Mouse (Mus musculus): ENCODE results near the gene Asic2. TPM values are rescaled to one million over a fixed set of nuclear protein-coding genes. Genes with fewer than 3 reads are reported as not detected.

Gene Asic2
- polyA plus RNA-seq, 1 experiment from 2014 or later = 16.2 TPM

DNA sequence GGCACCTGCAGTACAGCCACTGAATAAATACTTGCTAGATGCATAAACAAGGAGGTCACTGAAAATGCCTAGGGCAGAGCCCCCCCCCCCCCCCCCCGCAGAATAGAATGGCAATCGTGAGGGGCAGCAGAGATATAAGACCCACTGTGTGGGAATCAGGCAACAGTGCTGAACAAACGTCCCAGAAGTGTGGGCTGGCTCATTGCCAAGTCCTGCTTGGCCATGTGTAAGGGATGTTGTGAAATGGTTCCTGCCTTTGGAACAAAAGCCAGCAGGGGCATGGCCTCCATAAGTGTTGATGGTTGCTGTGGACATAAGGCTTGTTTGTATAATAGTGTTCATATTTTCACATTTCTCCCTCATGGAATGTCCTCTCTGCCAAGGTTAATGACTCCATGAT is 487.1 kb downstream of the Asic2 start:
- no peak overlapping the region for H3K9ac ChIP-seq (ENCODE audit: low read depth, low read length)
- no peak for ATAC-seq
- no peak overlapping the region for H3K4me2 ChIP-seq (ENCODE audit: low read length)
- 20% methylated on average over 2 of the region's 3 CpGs for WGBS
- H3K27me3 ChIP-seq (ENCODE audit: control insufficient read depth, insufficient read depth, low read depth, low read length) = no peaks in the 10 kb centered on the region
- no peak overlapping the region for H3K27ac ChIP-seq (ENCODE audit: low read length)
- H3K9me3 ChIP-seq (replicated peaks; ENCODE audit: control insufficient read depth, low read length, poor library complexity, severe bottlenecking) = 0 out of 2 replicates have a peak, but pooled peaks cover 3% of the 10 kb centered on the region
- no peaks in the 10 kb centered on the region for H3K4me1 ChIP-seq (ENCODE audit: control insufficient read depth, insufficient read depth, low read length)
- no peak overlapping the region for H3K4me3 ChIP-seq (ENCODE audit: low read depth, low read length)
- H3K36me3 ChIP-seq (ENCODE audit: control insufficient read depth, insufficient read depth, low read length) = no peaks in the 10 kb centered on the region

DNA sequence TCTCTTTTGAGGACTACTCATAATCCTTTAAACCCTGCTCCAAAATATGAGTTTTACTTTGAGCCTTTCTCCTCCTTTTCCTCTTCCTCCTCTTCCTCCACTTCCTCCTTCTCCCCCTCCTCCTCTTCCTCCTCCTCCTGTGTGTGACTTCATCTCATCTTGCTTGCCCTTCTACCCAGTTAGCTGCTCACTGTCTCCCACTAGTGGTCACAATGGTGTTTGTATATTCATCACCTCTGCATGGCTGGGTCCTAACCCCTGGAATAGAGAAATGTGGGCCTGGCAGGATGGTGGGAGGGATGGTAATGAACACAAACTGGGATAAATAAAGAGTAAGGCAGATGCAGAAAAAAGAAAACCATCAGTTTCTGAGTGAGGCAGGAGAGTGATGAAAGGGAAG is 492.0 kb downstream of the Asic2 start:
- no peaks in the 10 kb centered on the region for H3K4me1 ChIP-seq (ENCODE audit: control insufficient read depth, insufficient read depth, low read length)
- H3K4me2 ChIP-seq (ENCODE audit: low read length) = no peak overlapping the region
- H3K4me3 ChIP-seq (ENCODE audit: low read depth, low read length) = no peak overlapping the region
- no peak overlapping the region for H3K9ac ChIP-seq (ENCODE audit: low read depth, low read length)
- H3K9me3 ChIP-seq (replicated peaks; ENCODE audit: control insufficient read depth, low read length, poor library complexity, severe bottlenecking) = no peaks in the 10 kb centered on the region
- H3K27ac ChIP-seq (ENCODE audit: low read length) = no peak overlapping the region
- H3K27me3 ChIP-seq (ENCODE audit: control insufficient read depth, insufficient read depth, low read depth, low read length) = no peaks in the 10 kb centered on the region
- ATAC-seq = no peak
- H3K36me3 ChIP-seq (ENCODE audit: control insufficient read depth, insufficient read depth, low read length) = no peaks in the 10 kb centered on the region

- no peak overlapping the region for H3K27ac ChIP-seq (ENCODE audit: low read length)
- no peak overlapping the region for H3K4me3 ChIP-seq (ENCODE audit: low read depth, low read length)
- H3K27me3 ChIP-seq (ENCODE audit: control insufficient read depth, insufficient read depth, low read depth, low read length) = no peaks in the 10 kb centered on the region
- no peak for ATAC-seq
- H3K4me2 ChIP-seq (ENCODE audit: low read length) = no peak overlapping the region
- H3K9me3 ChIP-seq (replicated peaks; ENCODE audit: control insufficient read depth, low read length, poor library complexity, severe bottlenecking) = no peaks in the 10 kb centered on the region
- WGBS = 77% methylated on average over 2 of the region's 2 CpGs
- no peaks in the 10 kb centered on the region for H3K36me3 ChIP-seq (ENCODE audit: control insufficient read depth, insufficient read depth, low read length)
- H3K4me1 ChIP-seq (ENCODE audit: control insufficient read depth, insufficient read depth, low read length) = no peaks in the 10 kb centered on the region
- no peak overlapping the region for H3K9ac ChIP-seq (ENCODE audit: low read depth, low read length)
Observed at GRCm38 (mm10) chr11:81474121-81474520, 494.1 kb downstream of the Asic2 start.

DNA sequence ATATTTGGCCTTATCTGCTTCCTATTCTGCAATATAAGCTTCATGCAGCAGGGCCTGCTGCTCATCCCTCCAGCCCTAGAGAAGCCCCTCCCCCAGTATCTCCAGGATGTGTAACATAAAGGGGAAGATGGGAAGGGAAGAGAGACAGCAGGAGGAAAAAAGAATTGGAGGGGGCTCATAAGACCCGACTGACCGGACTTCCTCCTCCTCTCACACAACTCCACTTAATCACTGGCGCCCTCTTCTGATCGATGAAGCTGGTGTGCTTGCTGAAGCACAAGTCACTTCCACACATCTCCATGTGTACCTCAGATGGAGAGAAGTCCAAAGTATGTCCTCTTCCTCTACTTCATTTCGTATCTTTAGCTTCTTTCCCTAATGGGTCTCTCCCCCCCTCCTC is 506.1 kb downstream of the Asic2 start:
- H3K4me3 ChIP-seq (ENCODE audit: low read depth, low read length) = no peak overlapping the region
- H3K27ac ChIP-seq (ENCODE audit: low read length) = no peak overlapping the region
- H3K9me3 ChIP-seq (replicated peaks; ENCODE audit: control insufficient read depth, low read length, poor library complexity, severe bottlenecking) = no peaks in the 10 kb centered on the region
- no peak overlapping the region for H3K9ac ChIP-seq (ENCODE audit: low read depth, low read length)
- 5% methylated on average over 5 of the region's 5 CpGs for WGBS
- no peaks in the 10 kb centered on the region for H3K36me3 ChIP-seq (ENCODE audit: control insufficient read depth, insufficient read depth, low read length)
- ATAC-seq = no peak
- peaks cover 4% of the 10 kb centered on the region for H3K4me1 ChIP-seq (ENCODE audit: control insufficient read depth, insufficient read depth, low read length)
- no peak overlapping the region for H3K4me2 ChIP-seq (ENCODE audit: low read length)
- H3K27me3 ChIP-seq (ENCODE audit: control insufficient read depth, insufficient read depth, low read depth, low read length) = no peaks in the 10 kb centered on the region

GRCm38 (mm10) chr11:81461748-81462147 is 506.5 kb downstream of the Asic2 start:
- Histone ChIP-seq H3K4me1 (ENCODE audit: control insufficient read depth, insufficient read depth, low read length) (peaks cover 4% of the 10 kb centered on the region), H3K4me2 (ENCODE audit: low read length) (no peak overlapping the region), H3K27ac (ENCODE audit: low read length) (no peak overlapping the region), H3K9me3 (replicated peaks; ENCODE audit: control insufficient read depth, low read length, poor library complexity, severe bottlenecking) (no peaks in the 10 kb centered on the region), H3K4me3 (ENCODE audit: low read depth, low read length) (no peak overlapping the region), H3K36me3 (ENCODE audit: control insufficient read depth, insufficient read depth, low read length) (no peaks in the 10 kb centered on the region), H3K9ac (ENCODE audit: low read depth, low read length) (no peak overlapping the region), H3K27me3 (ENCODE audit: control insufficient read depth, insufficient read depth, low read depth, low read length) (no peaks in the 10 kb centered on the region)
- no peak for ATAC-seq
- WGBS = 10% methylated on average over 4 of the region's 4 CpGs

GRCm38 (mm10) chr11:81454921-81455320 is 513.3 kb downstream of the Asic2 start:
- peaks cover 19% of the 10 kb centered on the region for H3K4me1 ChIP-seq (ENCODE audit: control insufficient read depth, insufficient read depth, low read length)
- 89% methylated on average over 4 of the region's 4 CpGs for WGBS
- no peaks in the 10 kb centered on the region for H3K9me3 ChIP-seq (replicated peaks; ENCODE audit: control insufficient read depth, low read length, poor library complexity, severe bottlenecking)
- H3K4me2 ChIP-seq (ENCODE audit: low read length) = no peak overlapping the region
- no peaks in the 10 kb centered on the region for H3K27me3 ChIP-seq (ENCODE audit: control insufficient read depth, insufficient read depth, low read depth, low read length)
- H3K4me3 ChIP-seq (ENCODE audit: low read depth, low read length) = no peak overlapping the region
- no peak for ATAC-seq
- H3K9ac ChIP-seq (ENCODE audit: low read depth, low read length) = no peak overlapping the region
- 0 out of 2 replicates have a peak overlapping the region, but pooled peaks have one; percentile 60 for H3K27ac ChIP-seq (ENCODE audit: low read length)
- no peaks in the 10 kb centered on the region for H3K36me3 ChIP-seq (ENCODE audit: control insufficient read depth, insufficient read depth, low read length)

DNA sequence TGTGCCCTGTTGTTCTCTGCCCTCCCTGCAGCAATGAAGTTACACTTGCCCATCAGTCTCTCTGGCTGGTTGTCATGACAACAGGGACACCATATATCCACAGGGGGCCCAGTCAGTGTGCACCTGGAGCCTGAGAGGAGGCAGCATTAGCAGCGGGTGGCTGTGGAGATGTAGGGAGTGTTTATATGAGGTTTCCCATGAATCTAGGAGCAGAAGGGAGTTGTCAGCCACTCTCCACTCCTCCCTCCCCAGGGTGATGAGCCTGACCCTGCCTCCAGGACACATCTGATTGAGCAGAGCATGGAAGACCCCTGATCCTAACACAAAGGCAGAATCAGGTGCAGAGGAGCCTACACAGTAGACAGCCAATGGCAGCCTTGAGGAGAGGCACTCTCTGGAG is 514.1 kb downstream of the Asic2 start:
- Histone ChIP-seq H3K9me3 (replicated peaks; ENCODE audit: control insufficient read depth, low read length, poor library complexity, severe bottlenecking) (no peaks in the 10 kb centered on the region), H3K27me3 (ENCODE audit: control insufficient read depth, insufficient read depth, low read depth, low read length) (no peaks in the 10 kb centered on the region), H3K27ac (ENCODE audit: low read length) (peak overlapping the region; percentile 60), H3K4me2 (ENCODE audit: low read length) (no peak overlapping the region), H3K4me3 (ENCODE audit: low read depth, low read length) (no peak overlapping the region), H3K4me1 (ENCODE audit: control insufficient read depth, insufficient read depth, low read length) (peaks cover 19% of the 10 kb centered on the region), H3K9ac (ENCODE audit: low read depth, low read length) (peak overlapping the region; percentile 18; the same call in 1 of the 2 replicates), H3K36me3 (ENCODE audit: control insufficient read depth, insufficient read depth, low read length) (no peaks in the 10 kb centered on the region)
- WGBS = 6% methylated on average over 1 of the region's 1 CpGs
- ATAC-seq = peak; percentile 72

- 46% methylated on average over 3 of the region's 3 CpGs for WGBS
- H3K27me3 ChIP-seq (ENCODE audit: control insufficient read depth, insufficient read depth, low read depth, low read length) = no peaks in the 10 kb centered on the region; the same call in 1 of the 2 replicates
- ATAC-seq = no peak
Observed at GRCm38 (mm10) chr11:81449271-81449705, 519.0 kb downstream of the Asic2 start.

GRCm38 (mm10) chr11:81446347-81446746 is 521.9 kb downstream of the Asic2 start:
- Histone ChIP-seq H3K9me3 (replicated peaks; ENCODE audit: control insufficient read depth, low read length, poor library complexity, severe bottlenecking) (no peaks in the 10 kb centered on the region), H3K9ac (ENCODE audit: low read depth, low read length) (no peak overlapping the region), H3K4me3 (ENCODE audit: low read depth, low read length) (no peak overlapping the region), H3K27me3 (ENCODE audit: control insufficient read depth, insufficient read depth, low read depth, low read length) (no peaks in the 10 kb centered on the region; the same call in 1 of the 2 replicates), H3K36me3 (ENCODE audit: control insufficient read depth, insufficient read depth, low read length) (no peaks in the 10 kb centered on the region), H3K27ac (ENCODE audit: low read length) (no peak overlapping the region), H3K4me1 (ENCODE audit: control insufficient read depth, insufficient read depth, low read length) (no peaks in the 10 kb centered on the region), H3K4me2 (ENCODE audit: low read length) (no peak overlapping the region)
- no peak for ATAC-seq
- 74% methylated on average over 1 of the region's 1 CpGs for WGBS

More at GRCm38 (mm10) chr11:81449271-81449705, 519.0 kb downstream of the Asic2 start:
- no peak overlapping the region for H3K4me2 ChIP-seq (ENCODE audit: low read length)
- H3K4me3 ChIP-seq (ENCODE audit: low read depth, low read length) = no peak overlapping the region
- no peak overlapping the region for H3K27ac ChIP-seq (ENCODE audit: low read length)
- peaks cover 14% of the 10 kb centered on the region for H3K4me1 ChIP-seq (ENCODE audit: control insufficient read depth, insufficient read depth, low read length)
- H3K9me3 ChIP-seq (replicated peaks; ENCODE audit: control insufficient read depth, low read length, poor library complexity, severe bottlenecking) = no peaks in the 10 kb centered on the region
- no peaks in the 10 kb centered on the region for H3K36me3 ChIP-seq (ENCODE audit: control insufficient read depth, insufficient read depth, low read length)
- H3K9ac ChIP-seq (ENCODE audit: low read depth, low read length) = no peak overlapping the region
